Mouse (Mus musculus) brain, embryonic 14.5 days (tissue): Measurements from ENCODE around the gene Abhd18.

Experiments
- CTCF ChIP-seq: fragments of 200-500 bp; IDR thresholded peaks from 2 replicates; pipeline ENCODE4 v1.5.1; 2012; ENCODE audit warnings: inconsistent platforms, mild to moderate bottlenecking, moderate library complexity, borderline replicate concordance; ENCODE audit not compliant: insufficient read depth, insufficient read length; ENCODE audit errors: extremely low read depth
- POLR2A ChIP-seq: fragments of 200-500 bp; IDR thresholded peaks from 2 replicates; pipeline ENCODE4 v1.6.1; 2012; ENCODE audit warnings: mild to moderate bottlenecking, inconsistent platforms, borderline replicate concordance; ENCODE audit not compliant: poor library complexity, insufficient read depth, insufficient read length, severe bottlenecking; ENCODE audit errors: extremely low read depth

DNA sequence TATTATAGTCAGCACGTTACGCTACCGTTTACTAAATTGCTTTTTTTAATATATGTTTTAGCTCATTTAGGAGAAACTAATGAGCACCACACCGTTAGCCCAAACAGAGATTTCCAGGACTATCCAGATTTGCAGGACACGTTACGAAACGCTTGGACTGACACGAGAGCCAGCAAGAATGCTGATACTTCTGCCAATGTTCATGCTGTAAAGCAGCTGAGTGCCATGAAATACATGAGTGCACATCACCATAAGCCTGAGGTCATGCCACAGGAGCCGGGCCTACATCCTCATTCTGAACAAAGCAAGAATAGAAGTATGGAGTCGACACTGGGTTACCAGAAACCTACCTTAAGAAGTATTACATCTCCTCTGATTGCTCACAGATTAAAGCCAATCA, 38.1 kb upstream of the Abhd18 start:
- no peak for TF ChIP-seq POLR2A
- TF ChIP-seq CTCF: no peak
